Mouse (Mus musculus): ENCODE measurements around the gene Akap13.

Akap13 gene

DNA sequence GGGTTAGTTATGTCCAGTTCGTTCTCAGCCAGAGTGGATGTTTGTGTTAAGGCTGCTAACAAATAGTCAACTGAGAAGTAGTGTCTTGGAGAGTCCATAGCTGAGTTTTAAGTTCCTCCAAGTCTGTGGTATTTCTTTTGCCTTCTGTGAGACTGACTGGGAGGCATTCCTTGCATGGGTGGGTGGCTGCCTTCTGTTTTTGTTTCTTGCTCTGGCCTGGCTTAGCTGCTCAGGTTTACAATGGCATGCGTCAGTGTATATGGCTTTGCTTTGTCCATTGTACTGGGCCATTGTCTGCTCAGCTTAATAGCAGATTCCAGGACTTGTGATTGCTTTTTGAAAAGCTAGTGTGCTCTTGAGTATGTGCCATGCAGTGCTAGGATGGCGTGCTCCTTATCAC lies 65.9 kb downstream of the Akap13 start:
- no peak for DNase-seq

DNA sequence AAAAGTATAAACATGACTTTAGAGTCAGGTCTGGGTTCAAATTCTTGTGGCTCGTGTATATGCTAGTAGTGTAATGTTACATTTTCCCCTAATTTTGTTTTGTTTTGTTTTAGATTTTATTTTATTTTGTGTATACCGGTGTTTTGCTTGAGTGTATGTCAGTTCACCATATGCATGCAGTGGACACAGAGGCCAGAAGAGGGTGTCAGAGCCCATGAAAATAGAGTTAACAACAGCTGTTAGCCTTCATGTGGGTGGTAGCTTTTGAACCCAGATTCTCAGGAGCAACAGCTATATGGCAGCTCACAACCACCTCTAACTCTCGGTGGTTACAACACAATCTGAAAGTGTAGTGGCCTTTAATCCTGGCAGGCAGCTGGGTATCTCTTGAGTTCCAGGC lies 66.9 kb downstream of the Akap13 start:
- DNase-seq = no peak

- DNase-seq = no peak
These were observed 69.6 kb downstream of the Akap13 start for GRCm38 (mm10) chr7:75524789-75525569.

DNA sequence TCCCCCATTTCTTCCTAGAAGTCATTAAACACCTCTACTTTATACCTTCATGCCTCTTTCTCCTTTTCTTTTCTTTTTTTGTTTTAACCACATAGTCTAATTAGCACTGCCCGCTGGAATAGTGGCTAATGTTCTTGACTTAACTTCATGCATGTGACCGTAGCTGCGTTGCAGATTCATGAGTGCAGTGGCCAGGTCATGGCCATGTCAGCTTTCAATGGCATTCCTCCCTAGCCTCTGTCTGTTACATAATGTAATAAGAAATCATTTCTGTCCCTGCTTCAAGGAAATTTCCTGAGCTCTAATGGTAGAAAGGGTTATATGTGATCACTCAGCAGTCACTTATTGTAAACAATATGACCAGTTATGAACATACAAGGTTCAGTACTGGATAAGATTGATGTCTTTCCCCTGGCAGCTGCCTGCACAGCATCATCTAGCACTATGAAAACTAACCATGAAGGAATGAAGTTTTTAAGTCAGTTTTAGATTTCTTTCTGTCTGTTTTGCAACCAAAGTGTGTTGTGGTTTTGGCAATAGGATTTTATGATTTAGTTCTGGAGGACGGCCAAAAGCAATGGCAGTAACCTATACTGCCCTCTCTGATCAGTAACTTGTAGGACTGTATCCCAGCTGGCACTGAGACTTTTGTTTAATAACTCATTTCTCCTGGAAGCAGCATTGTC lies 70.5 kb downstream of the Akap13 start:
- no peak for DNase-seq

DNA sequence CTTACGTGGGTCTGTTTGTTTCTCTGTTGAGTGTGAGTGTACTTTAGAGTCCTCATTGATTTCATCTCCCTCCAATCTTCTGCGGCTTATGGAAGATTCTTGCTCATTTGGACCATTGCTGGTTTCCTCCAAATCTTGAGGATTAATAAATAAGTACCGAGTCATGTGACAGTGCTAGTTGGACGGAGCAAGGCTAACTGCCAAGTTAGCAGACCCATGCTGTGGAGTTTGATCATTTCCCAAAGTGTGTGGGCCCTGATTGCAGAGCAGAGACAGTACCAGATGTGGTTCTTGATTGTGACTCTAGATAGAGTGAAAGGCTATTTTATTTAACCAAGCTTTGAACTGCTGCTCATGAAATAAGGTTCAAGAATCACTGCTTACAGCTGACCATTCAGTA lies 73.4 kb downstream of the Akap13 start:
- no peak for DNase-seq

DNA sequence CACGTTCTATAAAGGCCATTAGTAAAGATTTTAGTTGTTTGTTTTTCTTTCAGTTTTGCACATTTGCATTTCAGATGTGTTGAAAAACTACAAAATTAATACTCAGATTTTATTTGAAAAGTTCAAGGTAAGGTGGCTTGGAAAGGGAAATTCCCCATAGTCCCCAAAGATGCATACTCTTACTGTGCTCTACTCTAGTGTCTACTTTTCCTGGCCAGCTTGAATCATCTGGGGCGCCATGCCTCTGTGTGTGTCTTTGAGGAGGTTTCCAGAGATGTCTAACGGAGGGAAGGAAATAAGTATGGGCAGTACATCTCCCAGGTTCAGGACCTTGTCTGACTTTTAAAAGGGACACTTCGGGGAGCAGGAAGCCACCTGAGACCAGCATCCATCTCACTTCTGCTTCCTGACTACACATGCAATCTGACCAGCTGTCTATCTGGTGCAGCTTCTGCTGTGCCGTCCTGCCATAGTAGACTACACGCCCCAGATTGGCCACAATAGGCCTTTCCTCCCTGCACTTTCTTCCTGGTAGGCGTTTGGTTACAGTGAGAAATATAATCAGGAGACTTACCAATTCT lies 74.6 kb downstream of the Akap13 start:
- no peak for DNase-seq

DNA sequence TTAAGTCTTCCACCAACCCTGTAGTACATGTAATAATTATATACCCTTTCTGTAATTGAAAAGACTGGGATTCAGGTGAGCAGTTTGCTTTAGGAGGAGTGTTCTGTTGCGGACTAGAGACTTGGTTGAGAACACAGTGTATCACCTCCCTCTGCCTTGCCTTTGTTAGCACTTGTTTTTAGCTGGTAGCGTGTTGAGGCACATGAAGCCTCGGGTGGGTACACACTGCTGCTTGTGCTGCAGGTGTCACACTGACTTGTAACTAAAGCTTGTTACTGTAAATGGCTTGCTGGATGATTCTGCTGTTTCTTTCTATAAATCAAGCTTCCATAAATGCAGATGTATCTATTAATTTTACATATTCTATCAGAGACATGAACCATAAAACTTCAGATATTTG lies 75.3 kb downstream of the Akap13 start:
- DNase-seq = no peak

- DNase-seq = no peak
These were observed 77.7 kb downstream of the Akap13 start for GRCm38 (mm10) chr7:75533079-75533478.

DNA sequence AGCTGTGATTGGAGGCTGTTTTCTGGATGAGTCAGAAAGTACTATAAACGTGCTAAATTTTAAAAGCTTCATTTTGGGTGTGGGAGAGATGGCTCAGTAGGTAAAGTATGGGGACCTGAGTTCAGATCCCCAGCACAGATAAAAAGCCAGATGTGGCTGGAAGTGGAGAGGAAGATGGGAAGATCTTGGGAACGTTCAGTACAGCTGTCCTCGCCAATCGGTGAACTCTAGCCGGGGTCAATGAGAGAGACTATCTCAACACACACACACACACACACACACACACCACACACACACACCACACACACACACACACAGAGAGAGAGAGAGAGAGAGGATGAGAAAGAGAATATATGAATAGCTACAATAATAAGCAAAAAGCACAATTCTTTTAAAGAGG lies 81.0 kb downstream of the Akap13 start:
- no peak for DNase-seq

GRCm38 (mm10) chr7:75537567-75537966 lies 82.2 kb downstream of the Akap13 start:
- no peak for DNase-seq

GRCm38 (mm10) chr7:75538513-75538912 lies 83.2 kb downstream of the Akap13 start:
- DNase-seq = no peak

DNA sequence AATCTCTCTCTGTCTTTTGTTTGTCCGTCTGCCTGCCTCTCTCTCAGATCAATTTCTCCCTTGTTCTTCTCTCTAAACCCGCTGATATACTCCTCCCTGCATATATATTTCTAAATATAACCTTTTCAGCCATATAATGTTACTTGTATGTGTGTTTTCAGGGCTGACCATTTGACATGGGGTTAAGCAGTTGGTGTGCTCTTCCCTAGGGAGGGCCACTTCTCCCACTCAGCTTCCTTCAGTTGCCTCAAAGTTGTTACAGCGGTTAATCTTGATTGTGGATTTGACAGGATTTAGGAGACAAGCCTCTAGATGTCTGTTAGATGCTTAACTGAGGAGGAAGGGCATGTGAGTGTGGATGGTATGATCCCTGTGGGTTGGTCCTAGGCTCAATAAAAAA lies 83.8 kb downstream of the Akap13 start:
- DNase-seq = no peak

DNA sequence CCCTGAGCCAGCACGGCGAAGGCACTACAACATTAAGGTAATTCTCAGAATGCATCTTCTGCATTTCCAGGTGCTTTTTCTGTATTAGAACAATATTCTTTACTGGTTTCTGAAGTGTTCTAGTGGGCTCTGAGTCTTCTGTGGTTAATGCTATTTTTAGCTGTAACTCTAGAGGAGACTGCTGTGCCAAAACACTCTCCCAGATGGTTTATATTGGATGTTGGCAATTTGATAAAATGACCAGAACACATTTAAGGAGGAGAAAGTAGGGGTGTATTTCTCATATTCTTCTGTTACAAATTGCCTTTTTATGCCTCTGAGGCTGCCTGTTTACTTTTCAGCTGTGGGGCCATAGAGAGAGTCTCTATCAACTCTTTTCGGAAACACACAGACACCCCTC lies 94.5 kb downstream of the Akap13 start:
- DNase-seq = no peak

DNA sequence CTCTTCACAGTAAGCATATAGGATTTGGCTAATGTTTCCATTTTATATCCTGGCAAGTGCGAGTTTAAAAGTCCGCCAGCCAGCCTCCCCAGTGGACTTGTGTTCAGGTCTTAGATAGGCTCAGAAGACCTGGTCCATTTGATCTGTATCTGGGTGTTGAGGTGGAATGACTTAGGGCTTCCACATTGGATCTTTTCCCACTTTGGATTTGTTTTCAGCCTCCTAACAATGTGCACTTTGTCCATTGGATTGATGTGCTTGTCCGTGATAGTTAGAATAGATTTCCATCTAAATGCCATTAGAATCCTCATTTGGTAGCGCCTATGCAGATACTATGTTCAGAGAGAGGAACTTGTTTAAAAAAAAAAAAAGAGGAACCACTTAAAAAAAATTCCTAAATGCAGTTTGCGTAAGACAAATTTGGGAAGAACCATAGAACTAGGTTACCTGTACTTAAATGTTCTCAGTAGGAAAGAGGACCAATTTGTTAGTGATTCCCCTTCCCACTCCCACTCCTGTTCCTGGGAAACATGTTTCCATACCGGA lies 95.5 kb downstream of the Akap13 start:
- DNase-seq = no peak

DNA sequence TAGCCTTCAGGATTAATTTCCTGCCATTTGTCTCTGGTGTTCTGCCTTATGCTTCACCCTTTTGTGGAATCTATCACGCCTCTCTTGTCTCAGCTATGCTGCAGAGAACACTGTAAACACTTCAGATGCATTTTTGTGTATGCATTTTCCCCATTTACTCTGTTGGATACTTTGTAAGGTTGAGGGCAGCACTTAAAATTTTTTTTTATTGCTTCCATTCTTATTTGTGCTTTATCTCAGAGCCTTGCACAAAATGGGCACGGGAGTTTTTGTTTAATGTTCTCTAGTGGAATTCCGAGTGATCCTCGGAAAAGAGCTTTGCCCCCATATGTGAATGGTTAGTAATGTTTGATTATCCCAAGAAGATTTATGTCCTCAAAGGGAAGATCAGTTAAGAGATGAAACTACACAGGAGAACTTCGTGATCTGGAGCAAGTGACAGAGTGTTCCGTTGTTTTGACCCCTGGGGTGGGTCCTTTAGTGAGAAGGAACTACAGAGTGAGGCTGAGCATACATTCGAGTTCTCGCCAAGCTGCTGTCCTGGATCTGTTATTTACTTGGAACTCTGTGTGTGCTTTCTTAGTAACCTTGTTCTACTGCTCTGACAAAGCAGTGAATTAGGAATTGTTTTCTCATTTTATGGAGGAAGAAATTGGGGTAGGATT lies 97.8 kb downstream of the Akap13 start:
- DNase-seq = no peak

DNA sequence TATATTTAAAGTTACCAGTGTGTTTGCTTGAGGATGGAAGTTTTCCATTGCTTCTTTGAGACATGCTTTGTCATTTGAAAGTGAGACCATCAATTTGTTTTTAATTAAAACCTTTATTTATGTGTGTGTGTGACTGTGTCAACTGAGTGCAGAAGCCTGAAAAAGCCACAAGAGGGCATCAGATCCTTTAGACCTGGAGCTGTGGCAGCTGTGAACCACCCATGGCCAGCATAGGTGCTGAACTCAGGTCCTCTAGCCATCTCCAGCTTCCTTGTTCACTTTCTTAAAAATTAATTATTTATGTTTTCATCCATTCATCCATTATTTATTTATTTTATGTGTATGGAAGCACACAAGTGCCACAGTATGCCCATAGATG lies 98.3 kb downstream of the Akap13 start:
- no peak for DNase-seq

- no peak for DNase-seq
These were observed 98.7 kb downstream of the Akap13 start for GRCm38 (mm10) chr7:75554065-75554464.

GRCm38 (mm10) chr7:75555940-75556339 lies 100.6 kb downstream of the Akap13 start:
- no peak for DNase-seq

GRCm38 (mm10) chr7:75558225-75558624 lies 102.9 kb downstream of the Akap13 start:
- DNase-seq = no peak

- no peak for DNase-seq
These were observed 103.8 kb downstream of the Akap13 start for GRCm38 (mm10) chr7:75559119-75559518.

DNA sequence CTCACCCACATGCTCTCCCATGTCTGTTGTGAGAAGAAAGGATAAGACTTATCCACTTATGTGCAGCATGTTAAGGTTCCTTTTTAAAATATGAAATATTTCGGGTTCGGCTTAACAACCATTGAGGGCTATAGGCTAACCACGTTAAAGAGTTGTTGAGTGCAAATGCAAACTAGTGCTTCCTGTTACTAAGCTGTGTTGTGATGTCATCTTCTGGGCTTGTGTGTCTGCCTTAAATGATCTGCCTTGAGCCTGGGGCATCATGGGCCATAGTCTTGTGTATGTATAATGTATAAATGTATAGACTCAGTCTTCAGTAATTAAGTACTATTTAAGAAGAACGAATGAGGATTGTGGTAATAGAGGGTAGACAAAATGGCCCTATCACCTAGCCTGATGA lies 104.6 kb downstream of the Akap13 start:
- no peak for DNase-seq

GRCm38 (mm10) chr7:75560566-75560965 lies 105.2 kb downstream of the Akap13 start:
- no peak for DNase-seq

DNA sequence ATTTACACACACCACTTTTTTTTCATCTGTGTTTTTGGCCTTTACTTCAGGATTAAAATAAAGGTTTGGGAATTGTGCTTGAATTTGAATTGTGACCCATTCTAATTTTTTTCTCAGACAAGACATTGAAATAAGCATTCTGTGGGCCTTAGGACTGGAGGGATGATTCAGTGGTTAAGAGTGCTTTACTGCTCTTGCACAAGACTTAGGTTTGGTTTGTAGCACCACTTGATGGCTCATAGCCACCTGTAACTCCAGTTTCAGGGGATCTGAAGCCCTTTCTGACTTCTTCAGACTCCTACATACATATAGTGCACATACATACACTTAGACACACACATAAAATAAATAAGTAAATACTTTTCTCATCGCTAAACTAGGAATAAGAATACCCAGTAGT lies 105.8 kb downstream of the Akap13 start:
- DNase-seq = no peak

DNA sequence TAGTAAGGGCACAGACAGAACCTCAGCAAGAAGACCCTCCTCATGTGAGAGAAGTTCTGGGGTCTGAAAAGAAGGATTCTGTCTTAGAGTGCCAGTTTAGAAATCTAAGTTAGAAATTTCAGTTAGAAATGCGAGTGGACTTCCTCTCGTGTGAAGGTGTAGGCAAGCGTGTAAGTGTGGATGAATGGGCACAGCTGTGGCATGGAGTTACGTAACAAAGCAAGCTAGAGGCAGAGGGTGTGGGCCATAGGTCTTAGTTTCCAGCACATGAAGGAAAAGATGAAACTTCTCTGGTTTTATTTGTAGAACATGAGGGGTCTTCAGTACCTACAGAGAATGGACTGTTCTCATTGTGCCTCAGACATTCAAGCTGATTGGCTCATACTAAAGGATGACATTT lies 112.9 kb downstream of the Akap13 start:
- DNase-seq = no peak
